Comparison of ENCODE assay signal across 16 mouse cellular contexts in genomic region chr16:24542864-24543263, GRCm38 (mm10).
A peak's percentile ranks its signal among the peaks of the same experiment; 100 is the strongest.
DNase-seq lines count a peak whose midpoint lies in the region; ATAC-seq lines count a peak whose summit lies in the region.
"Had no signal": no experiment of that assay in that cellular context is flagged by ENCODE, and none has a peak within 500 bp of the region (broad histone marks: within the 10 kb centered on the region; RNA-seq: fewer than 3 reads in every experiment).

No protein-coding gene starts in this region.

- no peak overlapping the region for H3K4me2 ChIP-seq in forebrain, embryonic 14.5 days (ENCODE audit: low read length)
- no peak overlapping the region for H3K4me2 ChIP-seq in forebrain, embryonic 15.5 days (replicated peaks)
- H3K4me2 ChIP-seq: heart, embryonic 13.5 days; intestine, embryonic 15.5 days; liver, embryonic 13.5 days had no signal

- H3K27me3 ChIP-seq in forebrain, embryonic 14.5 days (replicated peaks; ENCODE audit: control insufficient read depth, insufficient read depth, low read length) = no peaks in the 10 kb centered on the region
- H3K27me3 ChIP-seq in forebrain, embryonic 15.5 days = no peaks in the 10 kb centered on the region
- H3K27me3 ChIP-seq: heart, embryonic 13.5 days; intestine, embryonic 15.5 days; liver, embryonic 13.5 days; megakaryocyte, embryonic 14.5 days had no signal

- H3K4me1 ChIP-seq in forebrain, embryonic 14.5 days (ENCODE audit: control insufficient read depth, insufficient read depth, low read length) = no peaks in the 10 kb centered on the region
- H3K4me1 ChIP-seq in forebrain, embryonic 15.5 days = peaks cover 4% of the 10 kb centered on the region; the same call in 1 of the 2 replicates
- H3K4me1 ChIP-seq: hindbrain, embryonic 10.5 days; intestine, embryonic 15.5 days; liver, embryonic 13.5 days; megakaryocyte, embryonic 14.5 days had no signal

- H3K27ac ChIP-seq in forebrain, embryonic 14.5 days (ENCODE audit: low read depth, low read length) = no peak overlapping the region
- H3K27ac ChIP-seq in forebrain, embryonic 15.5 days (replicated peaks) = no peak overlapping the region
- H3K27ac ChIP-seq: heart, embryonic 13.5 days; hindbrain, embryonic 10.5 days; intestine, embryonic 15.5 days; liver, embryonic 13.5 days had no signal

- ATAC-seq in forebrain, embryonic 14.5 days = no peak
- ATAC-seq in forebrain, embryonic 15.5 days (replicated peaks) = no peak; the same call in 1 of the 2 replicates
- ATAC-seq: intestine, embryonic 15.5 days had no signal

- no peaks in the 10 kb centered on the region for H3K9me3 ChIP-seq in forebrain, embryonic 14.5 days (replicated peaks; ENCODE audit: control insufficient read depth, low read length)
- H3K9me3 ChIP-seq in forebrain, embryonic 15.5 days = no peaks in the 10 kb centered on the region
- H3K9me3 ChIP-seq: heart, embryonic 13.5 days; hindbrain, embryonic 10.5 days; intestine, embryonic 15.5 days; liver, embryonic 13.5 days; megakaryocyte, embryonic 14.5 days had no signal

- WGBS in forebrain, embryonic 14.5 days = 89% methylated on average over 7 of the region's 7 CpGs
- 79% methylated on average over 7 of the region's 7 CpGs for WGBS in forebrain, embryonic 15.5 days

- no peak overlapping the region for H3K9ac ChIP-seq in forebrain, embryonic 14.5 days (ENCODE audit: low read length)
- no peak overlapping the region for H3K9ac ChIP-seq in forebrain, embryonic 15.5 days (replicated peaks)
- H3K9ac ChIP-seq: heart, embryonic 13.5 days; intestine, embryonic 15.5 days; liver, embryonic 13.5 days had no signal

- no peaks in the 10 kb centered on the region for H3K36me3 ChIP-seq in forebrain, embryonic 14.5 days (ENCODE audit: control insufficient read depth, insufficient read depth, low read length)
- H3K36me3 ChIP-seq in forebrain, embryonic 15.5 days = no peaks in the 10 kb centered on the region
- H3K36me3 ChIP-seq: hindbrain, embryonic 10.5 days; intestine, embryonic 15.5 days; liver, embryonic 13.5 days had no signal

- H3K4me3 ChIP-seq in forebrain, embryonic 14.5 days (ENCODE audit: low read depth, low read length) = no peak overlapping the region
- no peak overlapping the region for H3K4me3 ChIP-seq in forebrain, embryonic 15.5 days
- H3K4me3 ChIP-seq: heart, embryonic 13.5 days; hindbrain, embryonic 10.5 days; intestine, embryonic 15.5 days; liver, embryonic 13.5 days; megakaryocyte, embryonic 14.5 days had no signal

- peak; percentile 67 for DNase-seq in forebrain, embryonic 14.5 days (ENCODE audit: low spot score)
- DNase-seq in left cerebral cortex, adult 11 months (ENCODE audit: low spot score) = peak; percentile 43
- DNase-seq in left cerebral cortex, postnatal 4 days = no peak
- DNase-seq in right cerebral cortex, adult 18-20 months = peak; percentile 44
- no peak for DNase-seq in right cerebral cortex, postnatal 14 days
- DNase-seq in ovary, postnatal 14 days (ENCODE audit: low spot score) = no peak
- no peak for DNase-seq in neural tube, embryonic 10.5 days (ENCODE audit: extremely low spot score, low spot score)
- DNase-seq: adrenal gland, adult 8-10 months; cerebellum, postnatal 10 days; liver, embryonic 13.5 days; thymus, postnatal 14 days had no signal

- intact Hi-C loops in left cerebral cortex, postnatal 4 days (cut with DNase I) = no loop called here

Comparison
In these comparisons a context has a peak if more than half of its experiments do, and no peak if none do; other contexts are left out.
1. DNase-seq: peak in forebrain, embryonic 14.5 days (single experiment), left cerebral cortex, adult 11 months (single experiment) and right cerebral cortex, adult 18-20 months (single experiment); none in left cerebral cortex, postnatal 4 days (single experiment), right cerebral cortex, postnatal 14 days (single experiment), ovary, postnatal 14 days (single experiment) and neural tube, embryonic 10.5 days (single experiment).